Mouse (Mus musculus) stomach, postnatal 0 days (tissue): ENCODE data around the gene Nckipsd. TPM values are rescaled to one million over a fixed set of nuclear protein-coding genes. Genes with fewer than 3 reads are reported as not detected.

Source experiments
- ATAC-seq: fragments of 200-750 bp; cut with Nextera tagmentation; 2 replicates; pipeline ENCODE4 v1.8.0; 2017; ENCODE audit not compliant: low FRiP score, low TSS enrichment
- DNase-seq: peaks from one replicate; pipeline ENCODE4 v3.0.0-alpha.2; 2016; ENCODE audit warnings: low spot score
- H3K27ac ChIP-seq: fragments of 300-500 bp; sonication (generic); replicated peaks from 2 replicates; pipeline ENCODE4 v1.5.1; 2014; ENCODE audit warnings: mild to moderate bottlenecking, control low read depth
- H3K27me3 ChIP-seq: fragments of 300-500 bp; sonication (generic); 2 replicates; pipeline ENCODE4 v1.6.1; 2014; ENCODE audit warnings: low read length; ENCODE audit not compliant: control insufficient read depth, insufficient read depth
- H3K36me3 ChIP-seq: fragments of 300-500 bp; sonication (generic); 2 replicates; pipeline ENCODE4 v1.6.1; 2014; ENCODE audit warnings: low read length, mixed read lengths; ENCODE audit not compliant: control insufficient read depth, insufficient read depth
- H3K4me1 ChIP-seq: fragments of 300-500 bp; sonication (generic); replicated peaks from 2 replicates; pipeline ENCODE4 v1.6.1; 2014; ENCODE audit warnings: antibody characterized with exemption; ENCODE audit not compliant: control insufficient read depth, insufficient read depth
- H3K4me2 ChIP-seq: fragments of 300-500 bp; sonication (generic); replicated peaks from 2 replicates; pipeline ENCODE4 v1.6.1; 2014; ENCODE audit warnings: low read depth, mild to moderate bottlenecking, control low read depth, moderate library complexity
- H3K4me3 ChIP-seq: fragments of 300-500 bp; sonication (generic); 2 replicates; pipeline ENCODE4 v1.5.1; 2014; ENCODE audit warnings: low read depth, low read length, control low read depth
- H3K9ac ChIP-seq: fragments of 300-500 bp; sonication (generic); 2 replicates; pipeline ENCODE4 v1.6.1; 2014; ENCODE audit warnings: mild to moderate bottlenecking, low read length, control low read depth, mixed read lengths
- H3K9me3 ChIP-seq: fragments of 300-500 bp; sonication (generic); 2 replicates; pipeline ENCODE4 v1.6.1; 2016; ENCODE audit warnings: low read length; ENCODE audit not compliant: control insufficient read depth
- CTCF ChIP-seq: IDR thresholded peaks from 2 replicates; pipeline ENCODE4 v1.5.1; 2016; ENCODE audit warnings: antibody characterized with exemption, low read depth, mild to moderate bottlenecking, moderate library complexity
- EP300 ChIP-seq: optimal IDR thresholded peaks from 2 replicates; pipeline ENCODE3; 2016; ENCODE audit warnings: antibody characterized with exemption
- WGBS: fragments of 180-500 bp; shearing (Covaris S2); extraction: QIAGEN DNeasy Blood & Tissue Kit; methylation state at CpG from one replicate; pipeline ENCODE4 v1.1.7; 2014; 5-methylcytosine and 5-hydroxymethylcytosine counted together
- microRNA-seq: library from miRNA; unstranded; fragments of <30 nt; microRNA quantifications from one replicate; pipeline ENCODE4, GENCODE M21; 2016
- polyA plus RNA-seq: library from polyadenylated mRNA; unstranded; fragments of >200 nt; fragmentation: Nextera tagmentation; extraction: Ambion mirVana; gene quantifications from 2 replicates; pipeline ENCODE4 v1.2.1, GENCODE M21; 2015

Gene Nckipsd
- polyA plus RNA-seq, 1 experiment from 2014 or later, result 7.9 TPM

DNA sequence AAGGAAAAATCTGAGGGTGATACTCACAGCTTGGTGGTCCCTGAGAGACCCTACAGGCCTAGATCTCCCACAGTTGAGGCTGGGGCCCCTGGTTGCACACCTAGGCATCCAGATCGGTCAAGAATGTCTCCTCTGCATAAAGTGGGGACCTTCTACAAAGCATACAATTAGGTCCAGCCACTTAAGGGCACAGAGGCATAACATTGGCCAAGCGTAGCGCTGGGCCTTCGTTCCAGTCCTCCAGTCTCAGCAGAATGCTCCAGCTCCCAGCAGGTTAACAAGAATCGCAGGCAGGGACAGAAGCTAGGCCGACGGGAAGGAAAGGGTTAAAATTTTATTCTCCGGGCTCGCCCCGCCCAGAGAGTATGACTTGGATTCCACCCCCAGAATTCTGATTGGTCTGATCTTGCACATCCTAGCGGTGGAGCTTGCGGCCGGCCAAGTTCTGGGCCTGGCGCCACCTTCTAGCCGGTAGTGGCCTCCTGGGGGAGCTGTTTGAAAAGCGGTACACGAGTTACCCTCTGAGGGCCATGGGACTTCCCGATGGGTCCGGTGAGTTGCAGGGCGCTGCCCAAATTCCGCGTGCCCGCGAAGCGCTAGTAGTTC lies 45.6 kb downstream of the Nckipsd start:
- 3% methylated on average over 25 of the region's 25 CpGs for WGBS

DNA sequence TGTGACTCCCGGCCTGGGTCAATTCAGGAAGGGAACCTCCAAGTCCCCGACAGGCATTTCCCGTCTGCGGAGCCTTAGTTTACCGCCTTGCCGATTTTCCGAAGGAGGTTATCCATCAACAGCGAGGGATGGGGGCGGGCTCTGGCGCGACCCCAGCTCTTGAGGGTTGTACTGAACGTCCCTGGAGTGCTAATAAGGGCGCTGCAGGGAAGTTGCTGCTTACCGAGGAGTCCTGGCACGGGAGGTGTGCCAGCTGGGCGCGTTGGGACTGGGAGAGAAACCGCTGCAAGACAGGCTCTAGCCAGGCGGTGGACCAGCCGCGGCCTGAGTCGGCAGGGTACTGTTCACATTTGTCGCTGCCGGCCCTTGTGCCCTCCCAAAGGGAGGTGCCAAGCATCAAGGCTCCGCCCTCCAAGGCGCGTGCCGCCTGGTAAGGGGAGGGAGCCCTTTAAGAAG lies 46.1 kb downstream of the Nckipsd start:
- H3K27me3 ChIP-seq, result no peaks in the 10 kb centered on the region
- H3K36me3 ChIP-seq, result no peaks in the 10 kb centered on the region
- DNase-seq (peak; percentile 86), ATAC-seq (peak; percentile 79)
- WGBS, result under 1% methylated on average over 28 of the region's 28 CpGs
- no peak for TF ChIP-seq EP300
- TF ChIP-seq CTCF, result no peak; the same call in 1 of the 2 replicates
- peak overlapping the region; percentile 57 for H3K9ac ChIP-seq
- peak overlapping the region; percentile 65 for H3K4me2 ChIP-seq
- H3K4me1 ChIP-seq, result peaks cover 5% of the 10 kb centered on the region; the same call in 1 of the 2 replicates
- peak overlapping the region; percentile 76 for H3K27ac ChIP-seq
- H3K4me3 ChIP-seq, result peak overlapping the region; percentile 53
- no peaks in the 10 kb centered on the region for H3K9me3 ChIP-seq

More for the DNA sequence above, 45.6 kb downstream of the Nckipsd start:
- peak overlapping the region; percentile 57 for H3K9ac ChIP-seq
- no peak for TF ChIP-seq EP300
- TF ChIP-seq CTCF, result peak; percentile 79
- H3K4me2 ChIP-seq, result peak overlapping the region; percentile 65
- ATAC-seq (peak; percentile 93), DNase-seq (peak; percentile 94)
- no peaks in the 10 kb centered on the region for H3K9me3 ChIP-seq
- peaks cover 5% of the 10 kb centered on the region; the same call in 1 of the 2 replicates for H3K4me1 ChIP-seq
- no peaks in the 10 kb centered on the region for H3K27me3 ChIP-seq
- H3K36me3 ChIP-seq, result no peaks in the 10 kb centered on the region
- H3K4me3 ChIP-seq, result peak overlapping the region; percentile 53
- H3K27ac ChIP-seq, result peak overlapping the region; percentile 76

DNA sequence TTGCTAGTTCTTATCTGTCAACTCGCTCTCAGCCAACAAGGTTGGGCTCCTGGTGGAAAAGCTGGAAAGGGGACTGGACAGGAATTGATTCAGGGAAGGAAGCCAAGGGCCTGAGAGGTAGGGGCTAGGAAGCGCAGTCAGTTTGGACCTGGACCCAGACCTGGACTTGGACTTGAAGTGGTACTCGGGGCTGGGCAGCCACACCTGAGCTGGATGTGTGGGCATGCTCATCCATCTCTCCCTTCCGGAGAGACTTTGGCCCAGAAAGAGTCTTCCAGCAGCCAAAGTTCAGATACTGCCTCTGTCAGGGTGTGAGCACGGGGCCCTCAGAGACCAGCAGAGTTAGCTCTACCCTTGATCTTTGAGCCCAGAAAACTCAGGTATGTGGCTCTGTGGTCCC lies 47.2 kb downstream of the Nckipsd start:
- TF ChIP-seq CTCF, result no peak
- TF ChIP-seq EP300, result no peak
- 44% methylated on average over 5 of the region's 5 CpGs for WGBS
- Histone ChIP-seq H3K36me3 (no peaks in the 10 kb centered on the region), H3K27me3 (no peaks in the 10 kb centered on the region), H3K9ac (no peak overlapping the region), H3K4me3 (no peak overlapping the region), H3K4me2 (peak overlapping the region; percentile 65), H3K4me1 (peaks cover 5% of the 10 kb centered on the region; the same call in 1 of the 2 replicates), H3K9me3 (no peaks in the 10 kb centered on the region), H3K27ac (no peak overlapping the region)
- no peak for DNase-seq
- ATAC-seq, result no peak

DNA sequence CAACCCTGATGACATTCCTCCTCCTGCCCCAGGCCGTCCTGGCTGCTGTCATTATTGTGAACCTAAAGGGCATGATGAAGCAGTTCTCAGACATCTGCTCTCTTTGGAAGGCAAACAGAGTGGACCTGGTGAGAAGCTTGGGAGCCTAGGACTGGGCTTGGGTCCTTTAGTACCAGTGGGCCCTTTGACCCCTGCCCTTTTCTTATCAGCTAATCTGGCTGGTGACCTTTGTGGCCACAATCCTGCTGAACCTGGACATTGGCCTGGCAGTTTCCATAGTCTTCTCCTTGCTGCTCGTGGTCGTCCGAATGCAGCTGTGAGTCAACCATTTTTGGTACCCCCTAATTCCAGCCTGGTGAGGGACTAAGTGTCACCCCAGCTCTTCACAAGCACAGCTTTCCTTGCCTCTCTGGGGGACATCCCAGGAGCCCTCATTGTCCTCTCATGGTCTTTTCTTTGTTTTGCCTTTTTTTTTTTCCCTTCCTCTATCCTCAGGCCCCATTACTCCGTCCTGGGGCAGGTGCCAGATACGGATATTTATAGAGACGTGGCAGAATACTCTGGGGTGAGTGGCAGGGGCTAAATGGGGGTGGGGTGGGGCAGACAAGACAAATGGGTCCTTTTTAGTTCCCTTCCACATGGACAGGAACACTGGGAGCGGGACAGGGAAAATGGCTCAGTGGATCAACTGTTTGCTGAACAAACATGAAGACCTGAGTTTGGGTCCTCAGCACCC lies 50.8 kb downstream of the Nckipsd start:
- no peaks in the 10 kb centered on the region for H3K4me1 ChIP-seq
- WGBS, result 72% methylated on average over 8 of the region's 8 CpGs
- no peak for ATAC-seq
- H3K36me3 ChIP-seq, result peaks cover 4% of the 10 kb centered on the region; the same call in 1 of the 2 replicates
- H3K27me3 ChIP-seq, result no peaks in the 10 kb centered on the region
- H3K9ac ChIP-seq, result no peak overlapping the region
- no peak overlapping the region for H3K4me3 ChIP-seq
- H3K9me3 ChIP-seq, result no peaks in the 10 kb centered on the region
- TF ChIP-seq CTCF (no peak), EP300 (no peak)
- H3K27ac ChIP-seq, result no peak overlapping the region
- no peak for DNase-seq
- H3K4me2 ChIP-seq, result no peak overlapping the region

Small RNAs within 50 kb of the gene (microRNA-seq; reads per million reads assigned to microRNA genes)
- gene Gm23156, result not detected

Other genes with a start within 250 kb of the Nckipsd start
- gene Impdh2, start 248.1 kb upstream of the Nckipsd start, polyA plus RNA-seq, result 67.1 and 70.6 TPM in 2 replicates
- gene Ndufaf3, start 240.9 kb upstream of the Nckipsd start, polyA plus RNA-seq, result 40.4 and 42.4 TPM in 2 replicates
- 44.9 and 50.5 TPM in 2 replicates for gene Dalrd3, start 238.5 kb upstream of the Nckipsd start, polyA plus RNA-seq
- gene Wdr6, start 229.6 kb upstream of the Nckipsd start, polyA plus RNA-seq, result 23.2 and 25.5 TPM in 2 replicates
- gene P4htm, start 210.7 kb upstream of the Nckipsd start, polyA plus RNA-seq, result 3.7 and 4.4 TPM in 2 replicates
- 25.1 and 27.2 TPM in 2 replicates for gene Arih2, start 159.0 kb upstream of the Nckipsd start, polyA plus RNA-seq
- 71.5 and 75.1 TPM in 2 replicates for gene Slc25a20, start 146.3 kb upstream of the Nckipsd start, polyA plus RNA-seq
- 22.2 and 24.0 TPM in 2 replicates for gene Prkar2a, start 119.1 kb upstream of the Nckipsd start, polyA plus RNA-seq
- gene Ip6k2, start 24.6 kb upstream of the Nckipsd start, polyA plus RNA-seq, result 35.7 and 37.8 TPM in 2 replicates
- gene Celsr3, start 18.0 kb downstream of the Nckipsd start, polyA plus RNA-seq, result 0.15 and 0.22 TPM in 2 replicates
- 8.0 and 8.2 TPM in 2 replicates for gene Slc26a6, start 44.9 kb downstream of the Nckipsd start, polyA plus RNA-seq
- 0.51 and 0.67 TPM in 2 replicates for gene Tmem89, start 106.3 kb downstream of the Nckipsd start, polyA plus RNA-seq
- 476 and 497 TPM in 2 replicates for gene Uqcrc1, start 128.3 kb downstream of the Nckipsd start, polyA plus RNA-seq
- 6.2 and 9.6 TPM in 2 replicates for gene Col7a1, start 145.2 kb downstream of the Nckipsd start, polyA plus RNA-seq
- not detected in 2 replicates for gene Ucn2, start 177.6 kb downstream of the Nckipsd start, polyA plus RNA-seq
- 10.3 and 12.1 TPM in 2 replicates for gene Pfkfb4, start 183.4 kb downstream of the Nckipsd start, polyA plus RNA-seq
- gene Shisa5, start 230.2 kb downstream of the Nckipsd start, polyA plus RNA-seq, result 168 and 181 TPM in 2 replicates